Mouse (Mus musculus): ENCODE data around the gene Gm26661. TPM values are rescaled to one million over a fixed set of nuclear protein-coding genes. Genes with fewer than 3 reads are reported as not detected.

The Gm26661 gene
- polyA plus RNA-seq, 1 experiment: not detected

GRCm38 (mm10) chr14:7773714-7774389, 17.5 kb upstream of the Gm26661 start:
- H3ac ChIP-seq (ENCODE audit: control insufficient read depth, insufficient read length): no peak overlapping the region
- TF ChIP-seq TCF3 (IDR thresholded peaks at IDR 0.05; ENCODE audit: insufficient read length, low read depth): peak; percentile 21
- TF ChIP-seq POLR2AphosphoS2 (IDR thresholded peaks at IDR 0.05; ENCODE audit: insufficient read length, low read depth): peak; percentile 26
- TF ChIP-seq E2F4 (IDR thresholded peaks at IDR 0.05; ENCODE audit: insufficient read depth): no peak
- peak; percentile 8 to 76 (median 70) for TF ChIP-seq MYOG (IDR thresholded peaks at IDR 0.05; ENCODE audit: control insufficient read depth in 1 of 3, insufficient read depth in 1 of 3, insufficient read length in 2 of 3, low read depth in 2 of 3)
- peak in 2 of 3 experiments; percentile 70 to 90 for TF ChIP-seq MYOD1 (IDR thresholded peaks at IDR 0.05; ENCODE audit: control insufficient read depth in 1 of 3, insufficient read length in 2 of 3, low read depth in 2 of 3)
- no peak for TF ChIP-seq CEBPB (IDR thresholded peaks at IDR 0.05; ENCODE audit: insufficient read depth, poor library complexity, severe bottlenecking)
- peak; percentile 56 for TF ChIP-seq POLR2A (IDR thresholded peaks at IDR 0.05; ENCODE audit: insufficient read length, low read depth)
- no peaks in the 10 kb centered on the region for H3K79me2 ChIP-seq (ENCODE audit: control insufficient read depth, insufficient read depth)
- H3K27me3 ChIP-seq (ENCODE audit: control insufficient read depth, insufficient read depth, insufficient read length): no peaks in the 10 kb centered on the region
- peak overlapping the region; percentile 67 for H3K4me2 ChIP-seq (ENCODE audit: low read depth)
- peak overlapping the region; percentile 23 for H3K4me3 ChIP-seq
- H3K36me3 ChIP-seq (ENCODE audit: control insufficient read depth, insufficient read depth): no peaks in the 10 kb centered on the region

DNA sequence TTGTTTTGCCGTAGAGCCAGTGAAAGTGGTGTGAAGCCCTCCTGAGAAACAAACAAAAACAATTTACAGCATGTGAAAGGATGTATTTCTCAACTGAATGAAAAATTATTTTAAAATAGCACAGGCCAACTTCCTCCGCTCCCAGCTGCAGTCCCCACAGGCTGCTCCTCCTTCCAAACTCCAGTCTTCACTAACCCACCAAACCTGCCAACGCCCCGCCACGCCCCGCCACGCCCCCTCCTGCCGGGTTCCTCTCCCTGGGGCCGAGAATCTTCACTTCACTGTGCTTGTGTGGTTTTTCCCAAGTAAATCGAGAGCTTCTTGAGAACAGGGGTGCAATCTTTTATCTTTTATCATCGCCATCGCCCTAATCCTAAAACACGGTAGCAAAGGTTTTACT, 5.3 kb upstream of the Gm26661 start:
- Histone ChIP-seq H3K79me2 (ENCODE audit: control insufficient read depth, insufficient read depth) (no peaks in the 10 kb centered on the region), H3K4me2 (ENCODE audit: low read depth) (no peak overlapping the region), H3K27me3 (ENCODE audit: control insufficient read depth, insufficient read depth, insufficient read length) (no peaks in the 10 kb centered on the region), H3K36me3 (ENCODE audit: control insufficient read depth, insufficient read depth) (no peaks in the 10 kb centered on the region), H3ac (ENCODE audit: control insufficient read depth, insufficient read length) (no peak overlapping the region), H3K4me3 (no peak overlapping the region)
- no peak for TF ChIP-seq MYOD1 (IDR thresholded peaks at IDR 0.05; ENCODE audit: control insufficient read depth in 1 of 3, insufficient read length in 2 of 3, low read depth in 2 of 3)

GRCm38 (mm10) chr14:7789266-7790030, 1.9 kb upstream of the Gm26661 start:
- H3ac ChIP-seq (ENCODE audit: control insufficient read depth, insufficient read length): no peak overlapping the region
- H3K36me3 ChIP-seq (ENCODE audit: control insufficient read depth, insufficient read depth): no peaks in the 10 kb centered on the region
- no peak overlapping the region for H3K4me2 ChIP-seq (ENCODE audit: low read depth)
- H3K4me3 ChIP-seq: no peak overlapping the region
- TF ChIP-seq MYOG (IDR thresholded peaks at IDR 0.05; ENCODE audit: control insufficient read depth in 1 of 3, insufficient read depth in 1 of 3, insufficient read length in 2 of 3, low read depth in 2 of 3) (peak in 1 of 3 experiments; percentile 8), MYOD1 (IDR thresholded peaks at IDR 0.05; ENCODE audit: control insufficient read depth in 1 of 3, insufficient read length in 2 of 3, low read depth in 2 of 3) (no peak)
- H3K79me2 ChIP-seq (ENCODE audit: control insufficient read depth, insufficient read depth): no peaks in the 10 kb centered on the region
- no peaks in the 10 kb centered on the region for H3K27me3 ChIP-seq (ENCODE audit: control insufficient read depth, insufficient read depth, insufficient read length)

DNA sequence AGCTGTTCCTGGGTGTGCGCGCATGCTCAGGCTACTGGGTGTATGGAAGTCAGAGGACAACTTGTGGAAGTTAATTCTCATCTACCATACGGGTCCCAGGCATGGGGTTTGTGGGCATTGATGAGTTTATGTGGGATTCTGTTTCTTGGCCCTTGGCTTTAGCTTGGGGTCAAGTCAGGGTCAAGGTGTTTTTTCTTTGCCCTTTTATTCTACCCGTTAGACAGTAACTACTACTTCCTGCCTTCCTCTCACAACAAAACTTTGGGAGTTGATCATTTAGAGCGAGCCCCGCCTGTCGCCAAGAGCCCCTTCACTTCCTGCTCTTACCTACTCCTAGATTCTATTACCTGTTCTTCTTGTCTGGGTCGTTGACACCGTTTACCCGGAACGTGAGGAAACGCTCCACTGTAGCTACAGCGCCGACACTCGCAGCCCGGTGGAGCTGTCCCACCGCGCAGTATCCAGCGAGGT, 291 bp upstream of the Gm26661 start:
- no peak overlapping the region for H3K4me3 ChIP-seq
- no peaks in the 10 kb centered on the region for H3K36me3 ChIP-seq (ENCODE audit: control insufficient read depth, insufficient read depth)
- no peak overlapping the region for H3K4me2 ChIP-seq (ENCODE audit: low read depth)
- H3K27me3 ChIP-seq (ENCODE audit: control insufficient read depth, insufficient read depth, insufficient read length): no peaks in the 10 kb centered on the region
- H3K79me2 ChIP-seq (ENCODE audit: control insufficient read depth, insufficient read depth): no peaks in the 10 kb centered on the region
- no peak overlapping the region for H3ac ChIP-seq (ENCODE audit: control insufficient read depth, insufficient read length)
- no peak for TF ChIP-seq SRF (IDR thresholded peaks at IDR 0.05; ENCODE audit: control insufficient read depth, insufficient read length, low read depth)
- no peak for TF ChIP-seq MYOG (IDR thresholded peaks at IDR 0.05; ENCODE audit: control insufficient read depth in 1 of 3, insufficient read depth in 1 of 3, insufficient read length in 2 of 3, low read depth in 2 of 3)
- no peak for TF ChIP-seq USF1 (IDR thresholded peaks at IDR 0.05; ENCODE audit: low read depth)
- no peak for TF ChIP-seq CEBPB (IDR thresholded peaks at IDR 0.05; ENCODE audit: insufficient read depth, poor library complexity, severe bottlenecking)
- TF ChIP-seq POLR2A (IDR thresholded peaks at IDR 0.05; ENCODE audit: insufficient read length, low read depth): no peak
- TF ChIP-seq E2F4 (IDR thresholded peaks at IDR 0.05; ENCODE audit: insufficient read depth): no peak

GRCm38 (mm10) chr14:7795961-7796360, 4.6 kb downstream of the Gm26661 start:
- no peak overlapping the region for H3K4me3 ChIP-seq
- H3K4me2 ChIP-seq (ENCODE audit: low read depth): no peak overlapping the region
- no peaks in the 10 kb centered on the region for H3K79me2 ChIP-seq (ENCODE audit: control insufficient read depth, insufficient read depth)
- no peaks in the 10 kb centered on the region for H3K36me3 ChIP-seq (ENCODE audit: control insufficient read depth, insufficient read depth)
- TF ChIP-seq POLR2AphosphoS2 (IDR thresholded peaks at IDR 0.05; ENCODE audit: insufficient read length, low read depth): no peak
- no peak for TF ChIP-seq E2F4 (IDR thresholded peaks at IDR 0.05; ENCODE audit: insufficient read depth)
- no peak for TF ChIP-seq MAX (IDR thresholded peaks at IDR 0.05; ENCODE audit: low read depth)
- TF ChIP-seq TCF3 (IDR thresholded peaks at IDR 0.05; ENCODE audit: insufficient read length, low read depth): no peak
- no peak for TF ChIP-seq SRF (IDR thresholded peaks at IDR 0.05; ENCODE audit: control insufficient read depth, insufficient read length, low read depth)
- no peak for TF ChIP-seq MYOD1 (IDR thresholded peaks at IDR 0.05; ENCODE audit: control insufficient read depth in 1 of 3, insufficient read length in 2 of 3, low read depth in 2 of 3)
- no peak for TF ChIP-seq TCF12 (IDR thresholded peaks at IDR 0.05; ENCODE audit: insufficient read depth, poor library complexity, severe bottlenecking)
- TF ChIP-seq MYOG (IDR thresholded peaks at IDR 0.05; ENCODE audit: control insufficient read depth in 1 of 3, insufficient read depth in 1 of 3, insufficient read length in 2 of 3, low read depth in 2 of 3): no peak
- TF ChIP-seq POLR2A (IDR thresholded peaks at IDR 0.05; ENCODE audit: insufficient read length, low read depth): no peak
- no peak for TF ChIP-seq REST (IDR thresholded peaks at IDR 0.05; ENCODE audit: insufficient read depth, insufficient read length)
- no peak for TF ChIP-seq CEBPB (IDR thresholded peaks at IDR 0.05; ENCODE audit: insufficient read depth, poor library complexity, severe bottlenecking)
- H3ac ChIP-seq (ENCODE audit: control insufficient read depth, insufficient read length): no peak overlapping the region
- H3K27me3 ChIP-seq (ENCODE audit: control insufficient read depth, insufficient read depth, insufficient read length): no peaks in the 10 kb centered on the region
